Mouse (Mus musculus) megakaryocyte progenitor cell, adult 5-6 weeks (primary cell): Measurements from ENCODE around the gene Gm14569. TPM values are rescaled to one million over a fixed set of nuclear protein-coding genes. Genes with fewer than 3 reads are reported as not detected.

Experiments used
- total RNA-seq, 2 experiments: library from RNA; stranded (forward) in 1 of 2; stranded (reverse) in 1 of 2; fragments of 157-497, 149-512 nt in 1 of 2; fragments of 200-1000 nt in 1 of 2; gene quantifications; 2 replicates each; pipeline versions ENCODE4 v1.2.3 to v1.2.4; 2015 to 2017

The Gm14569 gene
- total RNA-seq, 2 experiments from 2014 or later: not detected

Other genes starting within 250 kb of the Gm14569 start
- 10.4 and 13.3 TPM in 2 replicates for gene Lonrf3, start 163.5 kb downstream of the Gm14569 start, total RNA-seq (2015)
- 16.9 and 21.3 TPM in 2 replicates for gene Lonrf3, start 163.5 kb downstream of the Gm14569 start, total RNA-seq (2017)
- gene Gm6268, start 90.5 kb downstream of the Gm14569 start, total RNA-seq (2015): not detected in 2 replicates
- gene Gm6268, start 90.5 kb downstream of the Gm14569 start, total RNA-seq (2017): not detected in 2 replicates
- gene Pgrmc1, start 106.4 kb upstream of the Gm14569 start, total RNA-seq (2015): 59.4 and 69.0 TPM in 2 replicates
- gene Pgrmc1, start 106.4 kb upstream of the Gm14569 start, total RNA-seq (2017): 64.1 and 64.6 TPM in 2 replicates
- gene Akap17b, start 153.6 kb upstream of the Gm14569 start, total RNA-seq (2015): 1.9 and 2.3 TPM in 2 replicates
- 5.7 TPM in 2 replicates for gene Akap17b, start 153.6 kb upstream of the Gm14569 start, total RNA-seq (2017)